Mouse (Mus musculus): ENCODE data around the gene Kcnip3.

The Kcnip3 gene

DNA sequence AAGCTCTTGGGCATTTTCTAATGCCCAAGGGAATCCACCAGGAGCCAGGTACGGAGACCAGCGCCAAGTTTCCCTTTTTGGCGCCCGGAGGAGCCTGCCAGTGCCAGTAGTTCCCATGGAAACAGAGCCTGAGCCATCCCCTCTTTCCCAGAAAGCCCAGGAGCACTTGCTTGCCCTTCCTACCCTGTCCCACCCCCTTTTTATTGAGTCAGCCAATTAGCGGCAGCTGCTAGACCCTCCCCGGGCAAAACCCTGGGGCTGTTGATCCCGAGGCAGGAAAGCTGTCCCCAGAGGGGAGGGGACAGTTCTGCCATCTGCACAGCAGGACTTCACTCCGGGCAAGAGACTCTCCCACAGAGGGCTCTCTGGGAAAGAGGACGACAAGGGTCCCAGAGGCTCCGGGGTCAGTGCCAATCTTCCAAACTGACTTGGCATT, at the start of gene Kcnip3:
Gene Kcnip3, minus strand, starts transcription at position 89 of the 436 bp plus-strand sequence.
- no peak for DNase-seq

DNA sequence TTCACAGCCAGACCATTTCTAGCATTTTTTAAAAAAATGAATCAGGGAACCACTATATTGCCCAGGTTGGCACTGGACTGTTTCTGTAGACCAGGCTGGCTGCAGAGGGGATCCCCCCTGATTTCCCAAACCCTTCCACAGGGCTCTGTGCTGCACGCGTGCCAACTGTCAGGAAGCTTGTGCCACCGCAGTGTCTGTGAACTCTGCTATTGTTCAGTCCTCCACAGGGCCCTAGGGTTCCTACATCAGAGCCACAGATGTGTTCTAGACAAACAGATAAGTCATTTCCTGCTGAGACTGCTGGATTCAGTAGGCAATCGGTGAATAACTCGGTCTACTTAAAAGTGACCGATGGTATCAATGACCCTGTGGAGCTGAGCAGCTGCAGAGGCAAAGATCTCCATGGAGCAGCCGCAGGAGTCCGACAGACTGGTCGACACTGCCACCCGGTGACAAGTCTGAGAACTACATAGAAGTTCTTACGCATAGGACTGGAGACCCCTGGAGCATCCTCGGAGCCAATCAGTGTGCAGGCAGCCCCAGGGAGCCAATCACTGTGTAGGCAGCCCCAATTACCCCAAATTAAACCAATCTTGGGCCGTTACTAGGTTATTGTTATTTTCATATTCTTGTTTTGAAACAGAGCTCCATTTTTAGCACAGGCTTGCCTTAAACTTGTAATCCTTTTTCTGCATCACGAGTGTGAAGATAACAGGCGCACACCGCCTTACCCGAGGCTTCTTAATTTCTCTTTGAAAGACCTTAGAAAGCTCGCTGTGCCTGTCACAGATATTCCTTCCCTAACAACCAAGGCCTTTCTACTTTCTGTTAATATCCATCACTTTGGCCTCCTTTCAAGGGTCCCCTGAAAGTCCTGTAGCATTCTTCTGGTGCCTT, 37.4 kb upstream of the Kcnip3 start:
- DNase-seq: peak; percentile 69

DNA sequence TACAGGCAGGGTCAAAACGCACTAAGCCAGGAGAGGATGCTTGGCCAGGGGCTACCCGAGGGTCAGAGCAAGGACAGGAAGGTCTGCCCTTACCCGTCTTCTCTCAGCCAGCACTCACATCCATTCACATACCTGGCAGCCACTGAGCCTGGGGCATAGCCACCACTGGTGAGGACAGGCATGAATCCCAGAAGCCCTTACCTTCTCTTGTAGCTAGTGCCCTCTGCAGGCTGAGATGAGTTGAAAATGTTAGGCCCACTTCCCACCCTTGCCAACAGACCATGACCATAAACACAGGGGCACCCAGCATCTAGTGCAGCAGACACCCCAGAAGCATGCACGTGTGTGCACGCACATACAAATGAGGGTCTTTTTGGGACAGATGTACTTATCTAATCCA, 29.2 kb upstream of the Kcnip3 start:
- DNase-seq: no peak

DNA sequence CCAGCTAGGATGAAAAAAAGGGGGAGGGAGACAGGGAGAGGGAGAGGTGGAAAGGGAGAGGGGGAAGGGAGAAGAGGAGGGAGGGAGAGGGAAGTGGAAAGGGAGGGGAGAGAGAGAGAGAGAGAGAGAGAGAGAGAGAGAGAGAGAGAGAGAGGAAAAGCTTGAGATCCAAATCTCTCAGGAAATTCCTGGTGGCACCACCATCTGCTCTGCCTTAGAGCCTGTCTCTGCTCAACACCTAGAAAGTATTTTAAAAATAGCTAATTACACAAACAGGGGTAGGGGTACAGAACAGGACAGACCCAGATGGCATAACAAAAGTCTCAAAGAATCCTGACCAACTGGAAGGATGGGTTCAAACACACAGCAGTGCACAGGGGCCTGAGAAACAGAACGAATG, 28.6 kb upstream of the Kcnip3 start:
- no peak for DNase-seq

DNA sequence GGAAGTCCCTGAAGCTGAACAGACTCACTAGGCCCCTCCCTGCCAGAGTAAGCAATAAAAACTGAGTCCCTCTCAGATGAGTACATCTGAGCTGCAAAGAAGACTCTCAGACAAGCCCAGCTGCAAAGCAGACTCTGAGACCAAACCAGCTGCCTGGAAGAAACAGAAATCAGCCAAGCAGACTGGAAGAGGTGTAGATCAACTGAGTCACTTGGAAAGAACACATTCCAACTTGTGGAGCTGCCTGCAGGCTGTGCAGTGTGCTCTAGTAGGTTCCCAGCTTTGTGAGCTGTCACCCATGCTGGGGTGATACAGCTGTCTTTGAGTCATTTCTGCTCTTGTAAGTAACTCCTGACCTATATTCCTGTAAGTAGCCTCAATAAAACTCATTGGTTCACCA, 27.8 kb upstream of the Kcnip3 start:
- no peak for DNase-seq

DNA sequence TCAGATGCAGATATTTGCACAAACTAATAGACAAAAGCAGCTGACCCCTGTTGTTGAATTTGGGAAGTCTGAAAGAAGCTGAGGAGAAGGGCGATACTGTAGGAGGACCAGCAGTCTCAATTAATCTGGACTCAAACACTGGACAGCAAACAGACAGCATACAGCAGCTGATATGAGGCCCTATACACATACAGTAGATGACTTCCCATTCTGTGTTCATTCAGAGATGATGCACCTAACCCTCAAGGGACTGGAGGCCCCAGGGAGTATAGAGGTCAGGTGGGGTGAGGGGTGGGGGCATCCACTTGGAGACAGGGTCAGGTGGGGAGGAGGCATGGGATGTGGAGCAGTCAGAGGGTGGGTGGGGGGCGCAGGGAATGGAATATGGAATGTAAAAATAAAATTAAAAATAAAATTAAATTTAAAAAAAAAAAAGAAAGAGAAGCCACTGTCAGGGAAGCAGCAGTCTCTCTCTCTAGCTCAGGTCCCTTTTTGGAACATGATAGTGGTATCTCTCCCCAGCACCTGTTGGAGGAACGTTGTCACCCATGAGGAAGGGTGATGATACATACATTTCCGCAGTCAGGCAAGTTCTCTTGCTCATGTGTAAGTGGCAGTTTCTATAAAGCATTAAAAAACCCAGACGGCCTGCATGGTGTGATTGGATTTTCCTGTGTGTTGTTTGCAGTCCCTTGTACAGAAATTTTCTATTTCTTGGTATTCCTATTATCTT, 26.6 kb upstream of the Kcnip3 start:
- DNase-seq: no peak

DNA sequence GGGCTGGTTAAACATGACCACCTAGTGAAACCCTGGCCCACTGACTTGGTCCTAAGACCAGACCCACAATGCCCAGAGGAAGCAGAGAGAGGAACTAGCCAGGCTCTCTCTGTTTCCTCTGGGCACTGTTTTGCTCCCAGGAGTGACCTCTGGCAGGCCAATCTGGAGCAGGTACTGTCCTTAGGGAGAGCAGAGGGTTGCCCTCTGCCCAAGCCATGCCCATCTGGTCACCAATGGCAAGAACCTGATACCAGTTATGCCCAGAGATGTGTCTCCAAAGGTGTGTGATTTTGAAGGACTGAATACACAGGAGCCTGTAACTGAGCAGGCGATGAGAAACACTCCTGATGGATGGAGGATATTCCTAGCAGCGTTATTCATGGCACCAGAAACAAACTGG, 19.8 kb upstream of the Kcnip3 start:
- no peak for DNase-seq

DNA sequence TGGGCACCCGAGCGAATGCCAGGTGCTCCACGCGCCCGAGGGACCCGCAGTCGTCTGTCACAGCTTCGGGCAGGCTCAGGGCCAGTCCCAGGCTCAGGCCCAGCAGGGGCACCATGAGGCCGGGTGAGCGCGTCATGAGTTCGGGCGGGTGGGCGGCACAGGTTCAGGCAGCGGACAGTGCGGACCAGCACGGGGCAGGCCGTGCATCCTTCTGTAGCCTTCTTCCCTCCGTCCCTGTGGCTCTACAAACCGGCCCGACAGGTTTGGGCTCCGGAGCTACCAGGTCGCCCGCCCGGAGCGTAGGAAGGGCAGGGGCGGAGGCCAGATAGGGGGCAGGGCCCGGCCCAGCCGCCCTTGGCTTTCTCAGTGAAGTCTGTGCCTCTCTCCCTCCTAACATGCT, 19.3 kb upstream of the Kcnip3 start, which contains the start of gene Prom2:
Gene Prom2, minus strand, starts transcription at position 283 of the 400 bp plus-strand sequence.
- peak; percentile 68 for DNase-seq

DNA sequence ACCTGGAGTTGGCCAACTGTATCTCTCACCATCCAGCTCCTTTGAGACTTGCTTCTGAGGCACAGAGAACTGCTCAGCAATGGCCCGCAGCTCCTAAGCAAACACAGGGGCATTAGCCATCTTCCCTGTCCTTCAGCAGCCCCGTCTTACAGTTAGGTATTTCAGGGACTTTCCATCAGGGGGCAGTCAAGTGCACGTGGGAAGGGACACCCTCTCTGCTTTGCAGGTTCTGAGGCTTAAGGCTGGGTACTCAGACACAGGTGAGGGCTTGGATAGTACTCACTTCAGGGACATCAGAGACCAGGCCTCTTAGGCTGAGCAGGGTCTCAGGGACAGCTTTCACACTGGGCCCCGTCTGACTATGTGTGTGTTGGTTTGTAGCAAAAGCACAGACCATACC, 17.6 kb upstream of the Kcnip3 start:
- DNase-seq: no peak

DNA sequence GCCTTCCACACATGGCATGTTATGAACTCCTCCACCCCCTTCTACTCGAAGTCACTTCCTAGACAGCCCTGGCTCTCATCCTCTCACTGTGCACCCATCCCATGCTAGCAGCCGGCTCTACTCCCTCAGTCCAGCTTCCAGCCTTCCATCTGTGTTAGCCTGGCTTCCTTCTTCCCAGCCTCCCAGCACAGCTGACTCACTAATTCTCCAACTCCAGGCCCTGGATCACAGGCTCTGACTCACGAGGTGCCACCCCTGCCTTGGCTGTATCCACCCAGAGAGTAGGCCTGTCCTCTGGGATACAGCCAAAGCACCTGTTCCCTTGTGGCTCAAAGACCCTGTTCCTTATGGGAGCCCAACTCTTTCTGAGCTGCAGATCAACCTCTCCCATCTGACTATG, 15.7 kb upstream of the Kcnip3 start:
- no peak for DNase-seq

DNA sequence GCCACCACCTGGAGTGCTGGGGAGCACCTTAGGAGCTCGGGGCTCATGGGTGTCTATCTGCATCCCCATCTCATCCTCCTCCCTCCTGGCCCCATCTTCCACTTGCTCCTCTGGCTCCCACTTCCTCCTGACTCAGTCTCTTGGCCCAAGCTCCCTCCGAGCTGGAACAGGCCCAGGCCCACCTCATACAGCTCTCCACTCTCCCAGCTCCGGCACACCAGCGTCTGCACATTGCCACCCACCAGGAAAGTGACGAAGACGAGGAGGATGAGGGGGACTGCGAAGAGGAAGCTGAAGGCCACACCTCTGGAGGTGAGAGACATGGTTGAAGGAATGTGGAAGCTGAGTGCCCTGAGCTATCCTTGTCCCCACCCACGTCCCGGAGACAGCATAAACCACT, 13.5 kb upstream of the Kcnip3 start:
- DNase-seq: no peak

DNA sequence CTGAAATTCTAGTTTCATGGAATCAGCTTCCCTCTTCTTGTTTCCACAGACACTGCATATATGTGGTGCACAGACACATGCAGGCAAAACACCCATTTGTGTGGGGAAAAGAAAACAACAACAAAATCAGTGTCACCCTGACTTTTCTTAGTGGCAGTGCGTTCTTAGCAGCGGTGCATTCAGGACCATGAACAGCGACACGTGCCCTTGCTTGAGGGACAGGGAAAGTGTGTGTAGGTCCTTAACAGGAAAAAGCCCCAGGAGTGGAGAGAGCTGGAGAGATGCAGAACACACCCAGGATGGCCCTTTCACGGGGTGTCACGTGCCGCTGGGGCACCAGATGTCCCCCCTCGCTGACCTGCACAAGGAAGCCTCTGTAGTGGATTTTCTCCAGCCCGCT, 10.5 kb upstream of the Kcnip3 start:
- no peak for DNase-seq

DNA sequence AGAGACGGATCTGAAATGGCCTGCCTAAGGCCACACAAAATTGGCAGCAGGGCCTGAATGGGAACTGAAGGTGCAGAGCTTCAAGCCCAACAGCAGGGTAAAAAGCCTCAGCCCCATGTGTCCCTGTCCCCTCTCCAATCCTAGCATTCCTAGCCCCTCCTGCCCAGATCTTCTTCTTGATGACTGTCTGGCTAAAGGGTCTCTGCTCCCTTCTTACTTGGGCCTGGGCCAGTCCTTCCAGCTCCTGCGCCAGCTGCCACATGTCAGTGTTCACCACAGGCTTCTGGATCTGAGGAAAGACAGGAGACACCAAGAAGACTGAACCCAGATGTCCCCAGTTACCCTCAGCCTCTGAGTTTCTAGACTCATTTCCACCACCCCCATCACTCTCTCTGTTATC, 9.7 kb upstream of the Kcnip3 start:
- DNase-seq: no peak

DNA sequence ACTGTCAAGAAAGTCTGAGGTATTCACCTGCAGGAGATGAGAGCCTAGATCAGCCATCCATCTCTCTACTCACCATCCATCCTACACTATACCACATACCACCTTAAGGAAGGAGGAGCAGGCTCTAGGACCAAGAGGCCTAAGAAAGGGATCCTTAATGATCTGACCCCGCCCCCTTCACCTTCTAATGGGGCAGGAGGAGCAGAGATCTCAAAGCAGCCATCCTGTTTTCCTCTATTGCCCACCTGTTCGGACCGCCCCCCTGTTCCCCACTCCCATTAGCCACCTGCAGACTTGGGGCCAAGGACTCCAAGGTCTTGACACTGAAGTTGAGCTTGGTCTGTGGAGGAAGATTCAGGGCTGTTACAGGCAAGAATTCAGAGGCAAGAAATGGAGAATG, 8.5 kb upstream of the Kcnip3 start:
- DNase-seq: no peak

DNA sequence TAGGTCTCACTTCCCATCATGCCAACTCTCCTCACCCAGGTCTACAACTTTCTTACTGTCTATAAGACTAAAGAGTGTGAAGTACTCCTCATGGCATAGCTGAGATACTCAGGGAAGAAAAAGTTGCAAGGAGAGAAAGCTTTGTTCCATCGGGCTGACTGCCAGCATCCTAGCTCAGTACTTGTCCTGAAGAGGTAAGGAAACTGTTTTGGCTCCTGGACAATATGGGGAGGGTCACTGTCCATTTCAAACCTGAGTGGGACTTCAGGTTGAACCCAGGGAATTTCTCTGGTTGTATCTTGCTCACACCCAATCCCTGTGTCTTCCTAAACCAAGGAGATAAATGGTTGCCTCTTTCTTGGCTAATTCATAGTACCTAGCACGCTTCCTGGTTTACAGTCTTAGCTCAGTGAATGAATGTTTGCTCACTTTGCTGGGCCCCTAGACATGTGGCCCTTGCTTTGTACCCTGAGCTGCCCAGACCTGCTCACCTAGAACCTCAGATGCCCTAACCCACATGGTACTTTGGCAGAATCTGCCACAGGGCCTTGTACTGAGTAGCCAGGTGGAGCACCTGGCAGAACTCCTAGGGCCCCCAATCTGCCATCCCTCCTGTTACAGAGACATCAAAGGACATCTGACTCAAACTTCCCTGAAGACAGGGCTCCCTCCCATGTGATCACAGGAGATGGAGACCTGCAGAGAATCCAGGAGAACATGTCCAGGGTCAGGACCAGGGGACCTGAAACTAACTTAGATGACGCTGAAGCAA, 3.3 kb upstream of the Kcnip3 start:
- DNase-seq: no peak

DNA sequence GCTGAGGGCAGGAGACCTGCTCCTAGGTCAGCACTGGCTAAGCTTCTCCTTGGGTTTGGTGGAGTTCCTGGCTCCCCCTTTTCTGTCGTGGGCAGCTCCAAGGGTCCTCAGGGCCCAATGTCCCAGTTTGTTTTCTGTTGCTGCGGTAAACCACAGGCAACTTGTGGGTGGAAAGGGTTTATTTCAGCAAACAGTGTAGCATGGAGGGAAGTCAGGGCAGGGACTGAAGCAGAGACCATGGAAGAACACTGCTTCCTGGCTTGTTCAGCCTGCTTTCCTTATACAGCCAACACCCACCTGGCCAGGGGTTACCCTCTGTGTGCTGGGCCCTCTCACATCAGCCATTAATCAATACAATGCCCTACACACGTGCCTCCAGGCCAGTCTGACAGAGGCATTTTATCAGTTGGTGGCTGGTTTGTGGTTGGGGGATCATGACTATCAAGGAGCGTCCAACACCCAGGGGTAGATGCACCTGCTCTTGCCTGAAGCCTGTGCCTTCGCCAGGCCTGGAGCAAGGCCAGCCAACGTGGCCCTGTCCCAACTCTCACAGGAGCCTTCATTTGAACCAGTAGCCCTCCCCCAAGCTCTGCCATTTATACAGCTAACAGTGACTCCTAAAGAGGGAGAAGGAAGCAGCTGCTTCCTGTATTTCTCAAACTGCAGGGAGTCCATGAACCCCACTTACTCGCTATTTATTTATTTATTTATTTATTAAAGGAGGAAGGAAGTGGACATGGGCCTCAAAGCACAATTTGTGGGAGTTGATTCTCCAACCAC, 2.2 kb upstream of the Kcnip3 start:
- no peak for DNase-seq

DNA sequence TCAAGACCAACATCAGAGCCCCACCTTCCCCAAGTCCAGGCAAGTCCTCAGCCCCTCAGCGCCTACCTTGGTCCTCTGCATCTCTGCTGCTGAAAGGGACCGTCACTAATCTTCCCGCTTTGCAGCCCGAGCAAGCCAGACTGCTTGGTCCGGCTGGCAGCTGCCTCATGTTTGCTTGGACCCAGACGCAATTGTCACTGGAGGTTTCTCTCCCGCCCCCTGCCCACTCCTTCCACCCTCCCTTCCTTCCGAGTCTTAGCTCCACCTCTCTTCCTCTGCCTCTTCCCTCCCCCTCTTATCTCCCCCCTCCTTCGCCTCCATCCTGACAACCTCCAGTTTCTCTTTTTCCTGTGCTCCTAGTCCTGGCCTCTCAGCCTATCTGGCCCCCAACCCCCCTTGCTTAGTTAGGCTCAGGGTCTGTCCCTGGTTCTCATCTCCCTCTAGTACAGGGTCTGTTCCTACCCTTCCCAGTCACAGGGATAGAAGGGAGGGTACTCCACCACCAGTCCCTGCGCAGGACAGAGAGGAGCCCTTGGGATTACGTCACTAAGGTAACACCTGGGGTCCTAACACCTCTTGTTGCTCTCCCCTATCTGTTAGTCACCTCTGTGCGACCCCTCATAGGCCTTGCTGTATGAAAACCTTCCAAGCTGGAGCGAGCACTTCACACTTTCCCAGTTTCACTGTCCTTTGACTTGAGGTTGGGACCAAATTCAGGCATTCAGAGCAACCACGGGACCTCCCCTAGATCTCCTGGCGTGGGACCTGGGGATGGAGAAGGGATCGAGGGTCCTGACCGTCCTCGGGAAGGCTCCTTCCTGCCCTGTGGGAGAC, 505 bp downstream of the Kcnip3 start:
- DNase-seq: no peak

DNA sequence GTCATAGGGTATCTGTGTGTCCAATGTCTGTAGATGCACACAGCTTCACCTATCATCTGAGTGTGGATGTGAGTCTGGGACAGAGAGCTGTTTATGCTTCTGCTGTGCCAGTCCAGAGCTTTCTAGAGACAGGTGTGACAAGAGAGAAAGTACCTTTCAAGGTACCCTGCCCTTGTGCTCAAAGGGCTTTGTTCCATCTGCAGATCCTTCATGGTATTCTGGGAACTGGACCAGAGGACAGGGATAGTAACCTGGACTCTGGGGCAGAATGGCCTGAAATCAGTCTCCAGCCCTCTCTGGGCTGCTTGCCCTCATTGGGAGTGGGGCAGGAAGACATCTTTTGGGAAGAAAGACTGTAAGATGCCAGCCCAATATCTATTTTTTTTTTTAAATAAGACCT, 1.8 kb downstream of the Kcnip3 start:
- no peak for DNase-seq

DNA sequence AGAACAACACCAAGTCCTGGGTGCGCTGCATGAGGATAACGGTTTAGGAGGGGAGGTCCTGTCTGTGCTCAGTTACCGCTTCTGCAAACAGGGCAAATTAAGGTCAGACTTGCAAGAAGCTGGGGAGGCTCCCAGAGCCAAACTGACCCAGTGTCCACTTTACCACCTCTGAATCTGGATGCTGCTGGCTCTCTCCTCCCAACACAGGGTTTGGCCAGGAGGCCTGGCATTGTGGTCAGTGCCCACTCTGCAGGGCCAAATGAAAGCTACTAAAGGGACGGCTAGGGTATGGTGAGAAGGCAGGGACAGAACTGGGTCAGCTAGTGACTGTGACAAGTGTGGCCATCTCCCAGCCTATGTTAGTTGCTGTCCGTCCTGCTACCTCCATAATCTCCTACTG, 2.6 kb downstream of the Kcnip3 start:
- DNase-seq: no peak

DNA sequence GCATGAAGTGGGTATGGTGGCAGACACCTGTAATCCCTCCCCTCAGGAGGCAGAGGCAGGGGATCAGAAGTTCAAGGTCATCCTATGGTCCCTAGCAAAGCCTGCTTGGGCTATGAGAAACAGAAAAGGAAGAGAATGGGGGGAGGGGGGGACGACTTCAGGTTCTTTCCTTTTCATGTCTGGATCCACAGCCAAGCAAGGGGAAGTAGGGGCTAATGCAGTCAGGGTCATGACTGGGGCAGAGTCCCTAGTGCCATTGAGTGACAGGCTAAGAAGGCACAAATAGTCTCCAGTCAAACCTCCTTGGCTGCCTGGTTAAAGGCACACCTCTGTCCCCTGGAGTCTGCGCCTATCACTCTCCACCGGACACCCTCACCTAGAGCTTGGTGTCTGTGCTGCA, 3.1 kb downstream of the Kcnip3 start:
- no peak for DNase-seq

DNA sequence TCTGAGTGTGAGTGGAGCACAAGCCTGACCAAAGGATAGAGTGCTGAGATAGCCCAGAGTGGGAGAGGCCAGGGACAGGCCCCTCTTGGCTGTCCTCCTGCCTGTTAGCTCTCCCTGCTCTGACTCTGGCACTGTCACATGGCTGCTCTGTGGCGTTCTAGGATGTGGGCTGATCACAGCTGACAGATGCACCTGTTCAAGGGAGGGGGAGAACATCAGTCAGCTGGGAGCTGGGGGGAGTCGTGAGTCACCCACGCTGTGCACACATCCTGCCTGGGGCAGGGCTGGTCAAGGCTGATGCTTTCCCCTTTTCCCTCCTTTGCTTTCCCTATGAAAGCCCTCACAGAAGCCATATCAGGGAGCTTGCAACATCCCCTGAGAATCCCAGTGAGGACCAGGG, 3.6 kb downstream of the Kcnip3 start:
- DNase-seq: no peak

DNA sequence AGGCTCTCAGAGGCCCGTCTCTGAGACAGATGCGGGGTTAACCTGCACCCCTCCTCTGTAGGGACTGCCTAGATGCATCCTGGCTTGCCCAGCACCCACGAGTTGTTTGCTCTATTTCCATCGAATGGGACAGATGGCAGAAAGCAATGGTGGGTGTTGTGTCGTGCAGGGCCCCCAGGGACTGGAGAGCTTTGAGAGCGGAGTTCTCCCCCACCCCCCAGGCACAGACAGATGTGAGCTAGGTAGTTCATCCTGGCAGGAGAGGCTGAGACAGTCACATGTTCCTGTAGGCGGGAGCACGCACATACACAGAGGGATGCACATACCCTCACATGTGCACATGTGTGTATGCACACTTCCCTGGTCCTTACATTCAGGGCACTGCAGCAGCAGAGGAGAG, 4.8 kb downstream of the Kcnip3 start:
- DNase-seq: no peak
